Mouse (Mus musculus) neural tube, embryonic 11.5 days (tissue): ENCODE data around the gene Lsm6. TPM values are rescaled to one million over a fixed set of nuclear protein-coding genes. Genes with fewer than 3 reads are reported as not detected.
A peak's percentile ranks its signal among the peaks of the same experiment; 100 is the strongest.

Source experiments
- ATAC-seq: fragments of 200-750 bp; cut with Nextera tagmentation; 2 replicates; pipeline ENCODE4 v1.8.0; 2017; ENCODE audit warnings: moderate number of reproducible peaks, mild to moderate bottlenecking, moderate TSS enrichment, moderate library complexity; ENCODE audit not compliant: insufficient read depth, low FRiP score, low TSS enrichment
- DNase-seq: peaks from one replicate; pipeline ENCODE4 v3.0.0-alpha.2; 2015; ENCODE audit warnings: low spot score
- H3K27ac ChIP-seq: fragments of 300-500 bp; sonication (generic); 2 replicates; pipeline ENCODE4 v1.5.1; 2014; ENCODE audit warnings: low read depth, mild to moderate bottlenecking, low read length
- H3K27me3 ChIP-seq: fragments of 300-500 bp; sonication (generic); 2 replicates; pipeline ENCODE4 v1.6.1; 2014; ENCODE audit warnings: mild to moderate bottlenecking, low read length, mixed read lengths; ENCODE audit not compliant: control insufficient read depth, insufficient read depth
- H3K36me3 ChIP-seq: fragments of 300-500 bp; sonication (generic); 2 replicates; pipeline ENCODE4 v1.6.1; 2014; ENCODE audit warnings: mild to moderate bottlenecking, low read length, moderate library complexity, mixed read lengths; ENCODE audit not compliant: control insufficient read depth, insufficient read depth
- H3K4me1 ChIP-seq: fragments of 300-500 bp; sonication (generic); 2 replicates; pipeline ENCODE4 v1.6.1; 2014; ENCODE audit warnings: low read length, mixed read lengths; ENCODE audit not compliant: control insufficient read depth, insufficient read depth
- H3K4me2 ChIP-seq: fragments of 300-500 bp; sonication (generic); 2 replicates; pipeline ENCODE4 v1.6.1; 2014; ENCODE audit warnings: low read depth, mild to moderate bottlenecking, moderate library complexity
- H3K4me3 ChIP-seq: fragments of 300-500 bp; sonication (generic); 2 replicates; pipeline ENCODE4 v1.5.1; 2014; ENCODE audit warnings: low read depth, low read length
- H3K9ac ChIP-seq: fragments of 300-500 bp; sonication (generic); 2 replicates; pipeline ENCODE4 v1.6.1; 2014; ENCODE audit warnings: mild to moderate bottlenecking, low read length
- H3K9me3 ChIP-seq: fragments of 300-500 bp; sonication (generic); 2 replicates; pipeline ENCODE4 v1.6.1; 2016; ENCODE audit warnings: low read length; ENCODE audit not compliant: control insufficient read depth
- WGBS: fragments of 180-500 bp; shearing (Covaris S2); extraction: QIAGEN DNeasy Blood & Tissue Kit; methylation state at CpG from one replicate; pipeline ENCODE4 v1.1.7; 2014; 5-methylcytosine and 5-hydroxymethylcytosine counted together
- polyA plus RNA-seq: library from polyadenylated mRNA; unstranded; fragments of >200 nt; fragmentation: Nextera tagmentation; extraction: Ambion mirVana; gene quantifications from 2 replicates; pipeline ENCODE4 v1.2.1, GENCODE M21; 2014

Lsm6 gene
- 239 and 251 TPM in 2 replicates for polyA plus RNA-seq

DNA sequence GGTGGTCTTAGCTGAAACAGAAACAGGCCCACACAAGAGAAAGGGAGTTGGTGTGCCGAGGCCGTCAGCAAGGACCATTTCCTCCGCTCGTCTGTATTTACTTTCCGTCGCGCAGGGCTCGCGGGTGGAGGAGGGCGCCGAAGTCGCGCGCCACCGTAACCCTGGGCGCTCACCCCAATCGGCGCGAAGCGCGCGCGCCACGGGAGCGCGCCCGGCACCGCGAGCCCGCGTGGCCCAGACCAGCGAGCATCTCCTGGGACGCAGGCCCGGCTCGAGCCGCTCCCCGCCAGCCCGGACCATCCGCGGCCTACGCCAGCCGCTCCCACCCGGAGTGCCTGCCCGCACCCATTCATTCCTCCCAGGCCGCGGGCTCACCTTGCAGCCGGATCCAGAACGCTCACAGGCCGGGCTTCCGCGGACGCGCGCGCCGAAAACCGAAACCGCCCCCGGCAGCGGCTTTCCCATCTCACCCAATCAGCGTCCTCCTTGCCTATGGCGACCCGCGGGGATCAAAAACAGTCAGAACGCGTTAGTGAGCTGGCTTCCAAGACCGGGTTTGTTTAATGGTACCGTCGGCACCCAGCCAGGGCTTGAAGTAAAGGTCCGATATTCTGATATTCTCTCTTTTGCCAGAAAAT, at the start of gene Lsm6:
Lsm6 (minus strand) TSS at position 468 of the 638 bp plus-strand sequence.
- Histone ChIP-seq H3K27ac (peak within 1 kb of the TSS; percentile 96), H3K36me3 (no peaks in the 10 kb centered on the region), H3K4me3 (peak within 1 kb of the TSS; percentile 76), H3K4me2 (peak within 1 kb of the TSS; percentile 52), H3K27me3 (no peaks in the 10 kb centered on the region), H3K4me1 (no peaks in the 10 kb centered on the region), H3K9me3 (no peaks in the 10 kb centered on the region), H3K9ac (peak within 1 kb of the TSS; percentile 92)
- ATAC-seq (peak; percentile 94), DNase-seq (peak; percentile 98)
- 0% methylated on average over 58 of the region's 70 CpGs for WGBS

GRCm38 (mm10) chr8:78867036-78867435, 46.1 kb upstream of the Lsm6 start:
- ATAC-seq (no peak), DNase-seq (no peak)
- H3K9ac ChIP-seq, result no peak overlapping the region
- H3K4me1 ChIP-seq, result no peaks in the 10 kb centered on the region
- H3K36me3 ChIP-seq, result no peaks in the 10 kb centered on the region
- H3K27me3 ChIP-seq, result no peaks in the 10 kb centered on the region
- 92% methylated on average over 2 of the region's 2 CpGs for WGBS
- no peak overlapping the region for H3K27ac ChIP-seq
- H3K4me3 ChIP-seq, result no peak overlapping the region
- H3K9me3 ChIP-seq, result no peaks in the 10 kb centered on the region
- no peak overlapping the region for H3K4me2 ChIP-seq

DNA sequence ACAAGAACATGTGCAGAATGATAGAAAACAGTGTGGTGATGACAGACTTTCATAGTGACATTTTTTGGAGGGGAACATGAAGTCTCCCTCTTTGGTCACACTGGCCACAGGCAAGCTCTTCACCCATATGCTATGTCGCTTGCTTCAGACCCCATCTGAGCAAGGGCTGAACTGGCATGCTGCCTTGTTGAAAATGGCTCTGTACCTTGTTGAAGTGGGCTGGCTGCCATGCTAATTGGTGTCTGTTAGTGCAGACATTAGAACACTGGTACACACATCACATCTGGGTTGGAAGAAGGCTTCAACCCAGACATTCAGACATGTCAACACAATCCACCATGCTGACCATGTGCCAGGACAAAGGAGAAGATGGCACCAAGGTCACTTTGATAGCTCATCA, 42.1 kb upstream of the Lsm6 start:
- H3K4me1 ChIP-seq, result no peaks in the 10 kb centered on the region
- H3K27me3 ChIP-seq, result no peaks in the 10 kb centered on the region
- H3K36me3 ChIP-seq, result no peaks in the 10 kb centered on the region
- no peak overlapping the region for H3K9ac ChIP-seq
- H3K9me3 ChIP-seq, result no peaks in the 10 kb centered on the region
- H3K4me3 ChIP-seq, result no peak overlapping the region
- H3K4me2 ChIP-seq, result no peak overlapping the region
- no peak overlapping the region for H3K27ac ChIP-seq
- no peak for DNase-seq
- 88% methylated on average over 1 of the region's 1 CpGs for WGBS
- no peak for ATAC-seq

- no peak overlapping the region for H3K4me3 ChIP-seq
- no peak overlapping the region for H3K9ac ChIP-seq
- H3K9me3 ChIP-seq, result no peaks in the 10 kb centered on the region
- no peaks in the 10 kb centered on the region for H3K36me3 ChIP-seq
- no peaks in the 10 kb centered on the region for H3K4me1 ChIP-seq
- DNase-seq (no peak), ATAC-seq (no peak)
- H3K27ac ChIP-seq, result no peak overlapping the region
- no peaks in the 10 kb centered on the region for H3K27me3 ChIP-seq
- 80% methylated on average over 9 of the region's 9 CpGs for WGBS
- no peak overlapping the region for H3K4me2 ChIP-seq
Measured at GRCm38 (mm10) chr8:78862046-78862445, 41.1 kb upstream of the Lsm6 start.

- ATAC-seq (no peak), DNase-seq (no peak)
- Histone ChIP-seq H3K27ac (no peak overlapping the region), H3K9ac (no peak overlapping the region), H3K4me2 (no peak overlapping the region), H3K4me3 (no peak overlapping the region), H3K4me1 (no peaks in the 10 kb centered on the region), H3K9me3 (no peaks in the 10 kb centered on the region), H3K36me3 (no peaks in the 10 kb centered on the region), H3K27me3 (no peaks in the 10 kb centered on the region)
- WGBS, result 63% methylated on average over 5 of the region's 5 CpGs
Measured at GRCm38 (mm10) chr8:78860789-78861188, 39.8 kb upstream of the Lsm6 start.

GRCm38 (mm10) chr8:78857421-78857820, 36.5 kb upstream of the Lsm6 start:
- DNase-seq (no peak), ATAC-seq (no peak)
- Histone ChIP-seq H3K4me3 (no peak overlapping the region), H3K9me3 (no peaks in the 10 kb centered on the region), H3K4me1 (no peaks in the 10 kb centered on the region), H3K4me2 (no peak overlapping the region), H3K27ac (no peak overlapping the region), H3K36me3 (no peaks in the 10 kb centered on the region), H3K27me3 (no peaks in the 10 kb centered on the region), H3K9ac (no peak overlapping the region)
- 93% methylated on average over 7 of the region's 7 CpGs for WGBS

DNA sequence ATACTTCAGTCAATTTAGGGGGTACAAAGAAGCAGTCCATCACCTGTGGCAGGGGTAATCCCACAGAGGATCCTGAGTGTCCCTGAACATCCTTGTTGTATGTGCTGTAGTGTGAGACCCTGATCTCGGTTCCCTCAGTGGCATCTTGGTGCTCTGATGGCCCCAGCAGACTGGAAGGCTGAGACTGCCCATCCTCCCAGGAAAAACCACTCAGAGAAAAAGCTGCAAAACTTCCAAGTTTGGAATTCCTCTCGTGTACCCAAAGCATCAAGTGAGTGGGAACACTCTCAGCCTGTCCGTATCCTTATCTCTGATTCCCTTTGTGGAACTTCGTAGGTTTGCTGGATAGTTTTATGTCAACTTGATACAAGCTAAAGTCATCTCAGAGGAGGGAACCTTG, 31.3 kb upstream of the Lsm6 start:
- DNase-seq (no peak), ATAC-seq (no peak)
- Histone ChIP-seq H3K9ac (no peak overlapping the region), H3K4me3 (no peak overlapping the region), H3K4me2 (no peak overlapping the region), H3K4me1 (no peaks in the 10 kb centered on the region), H3K27ac (no peak overlapping the region), H3K9me3 (no peaks in the 10 kb centered on the region), H3K27me3 (no peaks in the 10 kb centered on the region), H3K36me3 (no peaks in the 10 kb centered on the region)
- WGBS, result 82% methylated on average over 4 of the region's 4 CpGs

GRCm38 (mm10) chr8:78847240-78847639, 26.3 kb upstream of the Lsm6 start:
- Histone ChIP-seq H3K4me3 (no peak overlapping the region), H3K9ac (no peak overlapping the region), H3K4me2 (no peak overlapping the region), H3K27me3 (no peaks in the 10 kb centered on the region), H3K27ac (no peak overlapping the region), H3K4me1 (no peaks in the 10 kb centered on the region), H3K9me3 (no peaks in the 10 kb centered on the region), H3K36me3 (no peaks in the 10 kb centered on the region)
- no peak for DNase-seq
- no peak for ATAC-seq
- WGBS, result 87% methylated on average over 3 of the region's 3 CpGs

- Histone ChIP-seq H3K9me3 (no peaks in the 10 kb centered on the region), H3K9ac (no peak overlapping the region), H3K4me2 (no peak overlapping the region), H3K36me3 (no peaks in the 10 kb centered on the region), H3K27ac (no peak overlapping the region), H3K27me3 (no peaks in the 10 kb centered on the region), H3K4me1 (no peaks in the 10 kb centered on the region), H3K4me3 (no peak overlapping the region)
- no peak for DNase-seq
- 86% methylated on average over 5 of the region's 5 CpGs for WGBS
- no peak for ATAC-seq
Measured at GRCm38 (mm10) chr8:78844559-78844958, 23.6 kb upstream of the Lsm6 start.
